Mouse (Mus musculus) lung, embryonic 15.5 days (tissue): ENCODE data around the gene Rit1. TPM values are rescaled to one million over a fixed set of nuclear protein-coding genes. Genes with fewer than 3 reads are reported as not detected.
A peak's percentile ranks its signal among the peaks of the same experiment; 100 is the strongest.
"Not testable (repeated sequence)": the region's sequence is repeated elsewhere in the genome, so short reads cannot be mapped to it uniquely, and the experiment has no call there.

ENCODE experiments used
- ATAC-seq: fragments of 200-750 bp; cut with Nextera tagmentation; 2 replicates; pipeline ENCODE4 v1.8.0; 2017; ENCODE audit warnings: moderate number of reproducible peaks, borderline replicate concordance; ENCODE audit not compliant: low FRiP score, low TSS enrichment; ENCODE audit errors: extremely low read depth
- H3K27ac ChIP-seq: fragments of 300-500 bp; sonication (generic); 2 replicates; pipeline ENCODE4 v1.5.1; 2015; ENCODE audit warnings: moderate library complexity, mild to moderate bottlenecking, inconsistent platforms
- H3K27me3 ChIP-seq: fragments of 300-500 bp; sonication (generic); 2 replicates; pipeline ENCODE4 v1.6.1; 2015; ENCODE audit warnings: inconsistent platforms
- H3K36me3 ChIP-seq: fragments of 300-500 bp; sonication (generic); 2 replicates; pipeline ENCODE4 v1.6.1; 2015; ENCODE audit warnings: inconsistent platforms
- H3K4me1 ChIP-seq: fragments of 300-500 bp; sonication (generic); 2 replicates; pipeline ENCODE4 v1.6.1; 2015; ENCODE audit warnings: inconsistent platforms
- H3K4me2 ChIP-seq: fragments of 300-500 bp; sonication (generic); 2 replicates; pipeline ENCODE4 v1.6.1; 2015; ENCODE audit warnings: inconsistent platforms, mild to moderate bottlenecking, moderate library complexity
- H3K4me3 ChIP-seq: fragments of 300-500 bp; sonication (generic); 2 replicates; pipeline ENCODE4 v1.5.1; 2015; ENCODE audit warnings: mild to moderate bottlenecking, inconsistent platforms
- H3K9ac ChIP-seq: fragments of 300-500 bp; sonication (generic); 2 replicates; pipeline ENCODE4 v1.6.1; 2015; ENCODE audit warnings: inconsistent platforms
- H3K9me3 ChIP-seq: fragments of 300-500 bp; sonication (generic); 2 replicates; pipeline ENCODE4 v1.6.1; 2016; ENCODE audit warnings: inconsistent platforms
- WGBS: fragments of 180-500 bp; shearing (Covaris S2); methylation state at CpG from one replicate; pipeline ENCODE4 v1.1.7; 2015; 5-methylcytosine and 5-hydroxymethylcytosine counted together
- polyA plus RNA-seq: library from polyadenylated mRNA; unstranded; fragments of >200 nt; fragmentation: Nextera tagmentation; extraction: Ambion mirVana; gene quantifications from 2 replicates; pipeline ENCODE4 v1.2.1, GENCODE M21; 2015

The Rit1 gene
- polyA plus RNA-seq, 1 experiment from 2014 or later = 58.3 TPM

- WGBS = 4% methylated on average over 40 of the region's 51 CpGs
- not testable (repeated sequence) for H3K9me3 ChIP-seq, H3K27me3 ChIP-seq, H3K36me3 ChIP-seq, H3K4me1 ChIP-seq
- H3K9ac ChIP-seq = peak within 1 kb of the TSS; percentile 34
- 0 out of 2 replicates have a peak within 1 kb of the TSS, but pooled peaks have one; percentile 38 for H3K27ac ChIP-seq
- H3K4me3 ChIP-seq = peak within 1 kb of the TSS; percentile 43
- peak; percentile 77 for ATAC-seq
- peak within 1 kb of the TSS; percentile 50 for H3K4me2 ChIP-seq
Measured at GRCm38 (mm10) chr3:88774939-88775841, 58.6 kb downstream of the Rit1 start, which contains the start of gene Syt11. Gene Syt11, minus strand, starts transcription at chr3:88775164.

Other genes starting within 250 kb of the Rit1 start
- gene Lmna, start 206.9 kb upstream of the Rit1 start, polyA plus RNA-seq = 111 and 121 TPM in 2 replicates
- 15.8 and 16.8 TPM in 2 replicates for gene Mex3a, start 184.4 kb upstream of the Rit1 start, polyA plus RNA-seq
- gene Rab25, start 168.5 kb upstream of the Rit1 start, polyA plus RNA-seq = 33.1 and 36.4 TPM in 2 replicates
- gene Lamtor2, start 163.8 kb upstream of the Rit1 start, polyA plus RNA-seq = 165 and 178 TPM in 2 replicates
- 46.4 and 49.4 TPM in 2 replicates for gene Ubqln4, start 163.1 kb upstream of the Rit1 start, polyA plus RNA-seq
- 290 and 301 TPM in 2 replicates for gene Ssr2, start 141.0 kb upstream of the Rit1 start, polyA plus RNA-seq
- gene Arhgef2, start 110.9 kb upstream of the Rit1 start, polyA plus RNA-seq = 105 and 116 TPM in 2 replicates
- not detected in 2 replicates for gene Rxfp4, start 63.7 kb upstream of the Rit1 start, polyA plus RNA-seq
- gene Khdc4, start 31.0 kb upstream of the Rit1 start, polyA plus RNA-seq = 90.7 and 93.1 TPM in 2 replicates
- 7.5 and 7.7 TPM in 2 replicates for gene Syt11, start 58.3 kb downstream of the Rit1 start, polyA plus RNA-seq
- gene Gon4l, start 118.4 kb downstream of the Rit1 start, polyA plus RNA-seq = 9.2 and 9.4 TPM in 2 replicates
- gene Msto1, start 197.2 kb downstream of the Rit1 start, polyA plus RNA-seq = 45.1 and 46.1 TPM in 2 replicates
- gene Ash1l, start 233.8 kb downstream of the Rit1 start, polyA plus RNA-seq = 16.9 and 20.1 TPM in 2 replicates
- gene Dap3, start 234.3 kb downstream of the Rit1 start, polyA plus RNA-seq = 139 and 140 TPM in 2 replicates